Mouse (Mus musculus) forebrain, embryonic 13.5 days (tissue): ENCODE measurements around the gene Gm9507. TPM values are rescaled to one million over a fixed set of nuclear protein-coding genes. Genes with fewer than 3 reads are reported as not detected.

Experiments
- polyA plus RNA-seq: library from polyadenylated mRNA; unstranded; fragments of >200 nt; fragmentation: Nextera tagmentation; extraction: Ambion mirVana; gene quantifications from 2 replicates; pipeline ENCODE4 v1.2.1, GENCODE M21; 2015

The Gm9507 gene
- polyA plus RNA-seq, 1 experiment from 2014 or later: not detected

Other genes starting within 250 kb of the Gm9507 start
- gene Pttg1ip, start 230.1 kb downstream of the Gm9507 start, polyA plus RNA-seq: 57.8 and 63.6 TPM in 2 replicates
- gene Sumo3, start 205.7 kb downstream of the Gm9507 start, polyA plus RNA-seq: 329 and 347 TPM in 2 replicates
- 2.3 TPM in 1 of 2 replicates, not detected in the other for gene Gm49325, start 205.6 kb downstream of the Gm9507 start, polyA plus RNA-seq
- 103 and 115 TPM in 2 replicates for gene Ube2g2, start 189.6 kb downstream of the Gm9507 start, polyA plus RNA-seq
- gene Tspear, start 125.3 kb downstream of the Gm9507 start, polyA plus RNA-seq: 0.64 and 0.65 TPM in 2 replicates
- gene Gm19402, start 121.1 kb downstream of the Gm9507 start, polyA plus RNA-seq: not detected in 2 replicates
- gene Gm9508, start 114.6 kb downstream of the Gm9507 start, polyA plus RNA-seq: not detected in 2 replicates
- gene Gm10272, start 105.2 kb downstream of the Gm9507 start, polyA plus RNA-seq: not detected in 2 replicates
- not detected in 2 replicates for gene Gm10024, start 100.4 kb downstream of the Gm9507 start, polyA plus RNA-seq
- not detected in 2 replicates for gene Gm10142, start 96.0 kb downstream of the Gm9507 start, polyA plus RNA-seq
- gene Krtap12-1, start 91.2 kb downstream of the Gm9507 start, polyA plus RNA-seq: not detected in 2 replicates
- gene Gm10100, start 85.4 kb downstream of the Gm9507 start, polyA plus RNA-seq: not detected in 2 replicates
- not detected in 2 replicates for gene Gm18596, start 69.2 kb downstream of the Gm9507 start, polyA plus RNA-seq
- gene Gm9736, start 60.5 kb downstream of the Gm9507 start, polyA plus RNA-seq: not detected in 2 replicates
- gene Gm3233, start 52.2 kb downstream of the Gm9507 start, polyA plus RNA-seq: not detected in 2 replicates
- gene Gm3238, start 40.5 kb downstream of the Gm9507 start, polyA plus RNA-seq: not detected in 2 replicates
- gene Gm7138, start 34.9 kb downstream of the Gm9507 start, polyA plus RNA-seq: not detected in 2 replicates
- not detected in 2 replicates for gene Gm3250, start 29.3 kb downstream of the Gm9507 start, polyA plus RNA-seq
- not detected in 2 replicates for gene Gm7137, start 23.6 kb downstream of the Gm9507 start, polyA plus RNA-seq
- not detected in 2 replicates for gene Gm9639, start 16.8 kb downstream of the Gm9507 start, polyA plus RNA-seq
- not detected in 2 replicates for gene Gm19668, start 12.7 kb downstream of the Gm9507 start, polyA plus RNA-seq
- gene Gm2696, start 2.8 kb upstream of the Gm9507 start, polyA plus RNA-seq: not detected in 2 replicates
- not detected in 2 replicates for gene Krtap10-4, start 15.3 kb upstream of the Gm9507 start, polyA plus RNA-seq
- gene Krtap10-10, start 24.1 kb upstream of the Gm9507 start, polyA plus RNA-seq: not detected in 2 replicates
- gene Gm36176, start 35.0 kb upstream of the Gm9507 start, polyA plus RNA-seq: not detected in 2 replicates
- gene Gm10318, start 41.0 kb upstream of the Gm9507 start, polyA plus RNA-seq: not detected in 2 replicates
- gene Gm3285, start 50.1 kb upstream of the Gm9507 start, polyA plus RNA-seq: not detected in 2 replicates
- 4.7 and 6.8 TPM in 2 replicates for gene Lrrc3, start 90.7 kb upstream of the Gm9507 start, polyA plus RNA-seq
- 1.4 and 1.6 TPM in 2 replicates for gene Trpm2, start 158.7 kb upstream of the Gm9507 start, polyA plus RNA-seq
- 26.7 and 36.1 TPM in 2 replicates for gene 1810043G02Rik, start 166.7 kb upstream of the Gm9507 start, polyA plus RNA-seq
- gene Pfkl, start 198.2 kb upstream of the Gm9507 start, polyA plus RNA-seq: 98.0 and 114 TPM in 2 replicates
- gene Dnmt3l, start 230.1 kb upstream of the Gm9507 start, polyA plus RNA-seq: not detected in 2 replicates
- 0.18 TPM in 1 of 2 replicates, not detected in the other for gene Aire, start 231.8 kb upstream of the Gm9507 start, polyA plus RNA-seq